Comparison of ENCODE assay signal across 20 mouse cellular contexts in genomic region chr4:47838411-47838810, GRCm38 (mm10).
DNase-seq lines count a peak whose midpoint lies in the region; ATAC-seq and TF ChIP-seq lines count a peak whose summit lies in the region.
"Had no signal": no experiment of that assay in that cellular context is flagged by ENCODE, and none has a peak within 500 bp of the region (broad histone marks: within the 10 kb centered on the region; RNA-seq: fewer than 3 reads in every experiment).

No protein-coding gene starts in this region.

- no peak overlapping the region for H3K9ac ChIP-seq in lung, postnatal 0 days (replicated peaks; ENCODE audit: low read depth)
- H3K9ac ChIP-seq: forebrain, embryonic 13.5 days; forebrain, postnatal 0 days; hindbrain, embryonic 12.5 days had no signal

- H3K36me3 ChIP-seq in lung, postnatal 0 days (ENCODE audit: insufficient read depth, low read length): no peaks in the 10 kb centered on the region
- H3K36me3 ChIP-seq: embryonic facial prominence, embryonic 10.5 days; hindbrain, embryonic 12.5 days had no signal

- DNase-seq in lung, postnatal 25 days (ENCODE audit: low spot score): peak; percentile 7
- DNase-seq in lung, postnatal 0 days (ENCODE audit: low spot score): no peak
- DNase-seq in B cell, adult 2 months: peak; percentile 9 to 16
- no peak for DNase-seq in left cerebral cortex, adult 11 months (ENCODE audit: low spot score)
- DNase-seq: adrenal gland, postnatal 14 days; cerebellum, adult 11-12 months; cerebellum, adult 9-10 months; cerebellum, postnatal 25 days; forebrain, postnatal 0 days; gastrocnemius, postnatal 14 days; heart, postnatal 10 days; heart, postnatal 4 days had no signal

- TF ChIP-seq CTCF in lung, postnatal 0 days (IDR thresholded peaks at IDR 0.05): no peak

- no peak for TF ChIP-seq EP300 in lung, postnatal 0 days (IDR thresholded peaks at IDR 0.05)

- 70% methylated on average over 2 of the region's 2 CpGs for WGBS in lung, postnatal 0 days

- no peaks in the 10 kb centered on the region for H3K27me3 ChIP-seq in lung, postnatal 0 days (replicated peaks; ENCODE audit: insufficient read depth, low read length)
- H3K27me3 ChIP-seq: forebrain, embryonic 13.5 days; hindbrain, embryonic 12.5 days; Patski had no signal

- no peak overlapping the region for H3K4me3 ChIP-seq in lung, postnatal 0 days (ENCODE audit: low read depth, low read length)
- H3K4me3 ChIP-seq: embryonic facial prominence, embryonic 10.5 days; forebrain, embryonic 13.5 days; hindbrain, embryonic 12.5 days had no signal

- no peak overlapping the region for H3K4me2 ChIP-seq in lung, postnatal 0 days (replicated peaks; ENCODE audit: low read depth, low read length)
- H3K4me2 ChIP-seq: forebrain, embryonic 13.5 days; hindbrain, embryonic 12.5 days had no signal

- ATAC-seq in lung, postnatal 0 days: no peak
- peak; percentile 69 for ATAC-seq in granulocyte monocyte progenitor cell, adult 5-6 weeks (replicated peaks; ENCODE audit: poor library complexity, severe bottlenecking)
- no peak for ATAC-seq in megakaryocyte-erythroid progenitor cell, adult 5-6 weeks (replicated peaks; ENCODE audit: low FRiP score, low TSS enrichment, poor library complexity, severe bottlenecking)
- ATAC-seq: activated CD4-positive, CD25-positive, alpha-beta regulatory T cell, adult 4 months; forebrain, embryonic 13.5 days; forebrain, postnatal 0 days; hindbrain, embryonic 16.5 days; Patski had no signal

- H3K4me1 ChIP-seq in lung, postnatal 0 days (ENCODE audit: insufficient read depth, low read depth, low read length): no peaks in the 10 kb centered on the region
- H3K4me1 ChIP-seq: embryonic facial prominence, embryonic 10.5 days; forebrain, embryonic 13.5 days; hindbrain, embryonic 12.5 days had no signal

- no peak overlapping the region for H3K27ac ChIP-seq in lung, postnatal 0 days (ENCODE audit: low read length)
- H3K27ac ChIP-seq: embryonic facial prominence, embryonic 10.5 days; forebrain, embryonic 13.5 days; hindbrain, embryonic 12.5 days had no signal

- no peaks in the 10 kb centered on the region for H3K9me3 ChIP-seq in lung, postnatal 0 days (ENCODE audit: low read length)
- H3K9me3 ChIP-seq: embryonic facial prominence, embryonic 10.5 days; forebrain, embryonic 13.5 days; hindbrain, embryonic 12.5 days had no signal

Comparison
In these comparisons a context has a peak if more than half of its experiments do, and no peak if none do; other contexts are left out.
1. DNase-seq: peak in lung, postnatal 25 days (single experiment) and B cell, adult 2 months (2 of 2); none in lung, postnatal 0 days (single experiment) and left cerebral cortex, adult 11 months (single experiment).